Mouse (Mus musculus) testis, adult 2 months (tissue): ENCODE data around the gene Ip6k1.

Experiments used
- CTCF ChIP-seq: fragments of 200-500 bp; IDR thresholded peaks from 2 replicates; pipeline ENCODE4 v1.5.1; 2012; ENCODE audit warnings: low read depth, mild to moderate bottlenecking, inconsistent platforms, low read length, moderate library complexity; ENCODE audit not compliant: control insufficient read depth, insufficient read depth, insufficient replicate concordance
- POLR2A ChIP-seq: fragments of 200-500 bp; IDR thresholded peaks from 2 replicates; pipeline ENCODE4 v1.6.1; 2012; ENCODE audit warnings: low read depth, mild to moderate bottlenecking, inconsistent platforms, low read length, moderate library complexity; ENCODE audit not compliant: control insufficient read depth

GRCm38 (mm10) chr9:108044751-108045492 lies 42.6 kb downstream of the Ip6k1 start:
- no peak for TF ChIP-seq CTCF
- no peak for TF ChIP-seq POLR2A
